Mouse (Mus musculus): Measurements from ENCODE around the gene Cdca3. TPM values are rescaled to one million over a fixed set of nuclear protein-coding genes. Genes with fewer than 3 reads are reported as not detected.

The Cdca3 gene
- total and polyA plus RNA-seq, 2 experiments from 2014 or later: 20.7 to 30.5 TPM

DNA sequence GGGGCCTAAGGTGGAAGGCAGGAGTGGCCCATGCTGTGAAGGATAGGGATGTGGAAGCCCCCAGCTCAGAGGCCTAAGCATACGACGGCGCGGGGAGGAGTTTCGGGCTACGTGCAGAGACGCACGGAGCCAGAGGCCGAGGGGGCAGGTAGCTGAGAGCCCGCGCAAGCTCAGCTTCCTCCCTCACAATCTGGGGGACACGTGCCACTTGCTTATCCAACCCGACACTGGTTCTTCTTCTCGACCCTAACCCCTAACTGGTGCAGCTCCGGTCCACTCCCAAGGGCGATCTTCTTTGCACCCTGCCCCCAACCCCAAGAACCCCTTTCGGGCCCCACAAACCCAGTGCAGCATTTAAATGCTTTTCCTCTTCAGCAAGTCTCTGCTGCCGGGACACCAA lies 15.9 kb upstream of the Cdca3 start:
- Histone ChIP-seq H3K27me3 (ENCODE audit: insufficient read depth, low read length) (no peaks in the 10 kb centered on the region), H3K27ac (ENCODE audit: low read depth, low read length) (peak overlapping the region; percentile 79), H3K4me2 (ENCODE audit: low read depth) (peak overlapping the region; percentile 90), H3K4me1 (ENCODE audit: insufficient read depth) (peaks cover 27% of the 10 kb centered on the region), H3K4me3 (ENCODE audit: low read depth, low read length) (peak overlapping the region; percentile 57), H3K9ac (peak overlapping the region; percentile 73), H3K36me3 (ENCODE audit: insufficient read depth) (peaks cover 44% of the 10 kb centered on the region), H3K9me3 (ENCODE audit: low read length) (no peaks in the 10 kb centered on the region)
- DNase-seq: peak; percentile 77
- WGBS: 0% methylated on average over 18 of the region's 18 CpGs
- no peak for TF ChIP-seq CTCF (IDR thresholded peaks at IDR 0.05; ENCODE audit: low read depth)
- peak; percentile 76 for ATAC-seq

- TF ChIP-seq CTCF (IDR thresholded peaks at IDR 0.05; ENCODE audit: low read depth): no peak
- Histone ChIP-seq H3K9me3 (ENCODE audit: low read length) (no peaks in the 10 kb centered on the region), H3K4me2 (ENCODE audit: low read depth) (peak within 1 kb of the TSS; percentile 90), H3K4me3 (ENCODE audit: low read depth, low read length) (peak within 1 kb of the TSS; percentile 57), H3K9ac (peak within 1 kb of the TSS; percentile 73), H3K27ac (ENCODE audit: low read depth, low read length) (peak within 1 kb of the TSS; percentile 79), H3K4me1 (ENCODE audit: insufficient read depth) (peaks cover 24% of the 10 kb centered on the region), H3K27me3 (ENCODE audit: insufficient read depth, low read length) (no peaks in the 10 kb centered on the region), H3K36me3 (ENCODE audit: insufficient read depth) (peaks cover 47% of the 10 kb centered on the region)
- DNase-seq: peak; percentile 87
- ATAC-seq: peak; percentile 88
- 2% methylated on average over 22 of the region's 22 CpGs for WGBS
These were observed 15.4 kb upstream of the Cdca3 start, which contains the start of gene Tpi1 for GRCm38 (mm10) chr6:124813933-124814332. Tpi1 (minus strand) TSS chr6:124814296.

GRCm38 (mm10) chr6:124814448-124814847 lies 14.9 kb upstream of the Cdca3 start:
- H3K9ac ChIP-seq: peak overlapping the region; percentile 73; the same call in 1 of the 2 replicates
- ATAC-seq: peak; percentile 34
- 39% methylated on average over 8 of the region's 8 CpGs for WGBS
- peaks cover 53% of the 10 kb centered on the region for H3K36me3 ChIP-seq (ENCODE audit: insufficient read depth)
- H3K4me3 ChIP-seq (ENCODE audit: low read depth, low read length): peak overlapping the region; percentile 57
- no peak for DNase-seq
- peaks cover 20% of the 10 kb centered on the region for H3K4me1 ChIP-seq (ENCODE audit: insufficient read depth)
- peak overlapping the region; percentile 90 for H3K4me2 ChIP-seq (ENCODE audit: low read depth)
- no peak for TF ChIP-seq CTCF (IDR thresholded peaks at IDR 0.05; ENCODE audit: low read depth)
- H3K27ac ChIP-seq (ENCODE audit: low read depth, low read length): peak overlapping the region; percentile 79; the same call in 1 of the 2 replicates
- no peaks in the 10 kb centered on the region for H3K27me3 ChIP-seq (ENCODE audit: insufficient read depth, low read length)
- no peaks in the 10 kb centered on the region for H3K9me3 ChIP-seq (ENCODE audit: low read length)

DNA sequence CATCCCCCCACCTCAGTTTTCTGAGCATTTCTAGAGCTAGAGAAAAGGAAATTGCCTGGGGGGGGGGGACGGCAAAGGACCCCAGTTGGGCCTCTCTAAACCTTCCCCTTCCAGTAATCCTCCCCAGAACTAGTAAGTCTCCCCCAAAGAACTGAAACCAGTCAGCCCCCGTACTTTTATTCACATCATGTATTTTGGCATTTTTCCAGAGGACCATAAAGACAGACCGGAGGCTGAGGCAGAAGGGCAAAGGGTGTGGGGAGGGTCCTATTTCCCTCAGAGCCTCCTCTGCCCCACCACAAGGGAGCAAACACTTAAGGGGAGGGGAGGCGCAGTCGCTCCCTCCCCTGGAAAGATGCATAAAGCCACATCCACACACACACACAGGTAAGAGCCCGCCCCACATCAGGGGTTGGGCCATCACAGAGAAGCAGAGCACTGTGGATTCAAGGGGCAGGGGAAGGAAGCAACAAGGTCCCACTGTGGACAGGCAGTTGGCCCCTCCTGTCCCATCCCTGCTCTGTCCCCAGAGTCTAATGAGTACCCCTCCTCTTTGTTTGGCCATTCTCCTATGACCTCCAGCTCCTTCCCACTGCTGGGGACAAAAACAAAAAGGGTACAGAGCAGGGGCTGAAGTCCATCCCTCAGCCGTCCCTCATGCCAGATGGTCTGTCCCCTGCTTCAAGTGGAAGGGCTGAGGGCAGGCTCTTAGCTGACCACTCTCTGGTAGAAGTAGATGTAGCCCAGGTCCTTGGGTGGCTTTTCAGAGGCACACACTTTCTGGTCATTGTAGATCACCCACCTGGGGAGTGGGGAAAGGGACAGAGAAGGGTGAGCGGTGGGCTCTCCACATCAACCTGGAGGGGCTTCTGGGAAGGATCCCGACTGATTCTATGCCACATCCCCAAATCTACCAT lies 14.2 kb upstream of the Cdca3 start:
- no peaks in the 10 kb centered on the region for H3K27me3 ChIP-seq (ENCODE audit: insufficient read depth, low read length)
- WGBS: 60% methylated on average over 9 of the region's 9 CpGs
- H3K4me1 ChIP-seq (ENCODE audit: insufficient read depth): peaks cover 17% of the 10 kb centered on the region
- DNase-seq (no peak), ATAC-seq (no peak)
- no peak overlapping the region for H3K27ac ChIP-seq (ENCODE audit: low read depth, low read length)
- no peak overlapping the region for H3K9ac ChIP-seq
- TF ChIP-seq CTCF (IDR thresholded peaks at IDR 0.05; ENCODE audit: low read depth): no peak
- no peak overlapping the region for H3K4me3 ChIP-seq (ENCODE audit: low read depth, low read length)
- peaks cover 59% of the 10 kb centered on the region for H3K36me3 ChIP-seq (ENCODE audit: insufficient read depth)
- no peaks in the 10 kb centered on the region for H3K9me3 ChIP-seq (ENCODE audit: low read length)
- no peak overlapping the region for H3K4me2 ChIP-seq (ENCODE audit: low read depth)

DNA sequence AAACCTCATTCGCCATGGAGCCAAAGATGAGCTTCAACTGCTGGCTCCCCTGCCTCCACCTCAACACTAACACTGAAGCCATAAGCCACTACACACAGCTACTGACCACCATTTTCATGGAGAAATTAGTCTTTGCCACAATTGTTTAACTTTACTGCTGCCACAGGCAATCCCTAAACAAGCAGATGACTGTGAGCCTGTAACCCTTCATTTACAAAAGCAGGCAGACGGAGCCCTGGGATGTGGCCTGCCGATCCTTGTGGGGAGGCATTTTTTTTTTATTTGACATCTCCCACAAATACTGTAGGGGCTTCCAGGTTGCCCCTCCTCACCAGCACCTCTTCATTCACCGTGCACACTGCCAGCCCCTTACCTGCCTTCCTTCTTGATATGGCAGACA lies 12.7 kb upstream of the Cdca3 start:
- ATAC-seq (no peak), DNase-seq (no peak)
- Histone ChIP-seq H3K27me3 (ENCODE audit: insufficient read depth, low read length) (no peaks in the 10 kb centered on the region), H3K4me2 (ENCODE audit: low read depth) (no peak overlapping the region), H3K4me1 (ENCODE audit: insufficient read depth) (peaks cover 17% of the 10 kb centered on the region), H3K27ac (ENCODE audit: low read depth, low read length) (no peak overlapping the region), H3K36me3 (ENCODE audit: insufficient read depth) (peaks cover 68% of the 10 kb centered on the region), H3K4me3 (ENCODE audit: low read depth, low read length) (no peak overlapping the region), H3K9me3 (ENCODE audit: low read length) (no peaks in the 10 kb centered on the region), H3K9ac (no peak overlapping the region)
- TF ChIP-seq CTCF (IDR thresholded peaks at IDR 0.05; ENCODE audit: low read depth): no peak
- WGBS: 86% methylated on average over 4 of the region's 4 CpGs

DNA sequence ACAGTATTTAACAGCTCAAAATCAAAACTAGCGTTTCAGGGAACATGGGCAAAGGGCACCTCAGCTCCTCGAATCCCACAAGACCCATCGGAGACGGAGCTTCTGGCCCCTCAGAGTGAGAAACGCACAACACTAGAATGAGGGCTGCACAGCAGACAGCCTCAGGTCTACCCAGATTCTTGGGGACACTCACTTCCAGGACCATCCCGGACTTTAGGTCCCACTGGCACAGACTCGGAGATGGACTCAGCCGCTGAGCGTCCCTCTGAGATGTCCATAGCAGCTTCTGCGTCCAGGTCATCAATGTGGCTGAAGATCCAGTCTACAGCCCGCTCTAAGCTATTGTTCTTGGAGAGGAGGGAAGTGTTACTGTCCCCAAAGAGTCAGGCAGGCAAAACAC lies 12.2 kb upstream of the Cdca3 start:
- Histone ChIP-seq H3K27ac (ENCODE audit: low read depth, low read length) (no peak overlapping the region), H3K4me1 (ENCODE audit: insufficient read depth) (peaks cover 17% of the 10 kb centered on the region), H3K9ac (no peak overlapping the region), H3K4me2 (ENCODE audit: low read depth) (no peak overlapping the region), H3K9me3 (ENCODE audit: low read length) (no peaks in the 10 kb centered on the region), H3K36me3 (ENCODE audit: insufficient read depth) (peaks cover 68% of the 10 kb centered on the region), H3K4me3 (ENCODE audit: low read depth, low read length) (no peak overlapping the region), H3K27me3 (ENCODE audit: insufficient read depth, low read length) (no peaks in the 10 kb centered on the region)
- 96% methylated on average over 11 of the region's 11 CpGs for WGBS
- ATAC-seq: no peak
- TF ChIP-seq CTCF (IDR thresholded peaks at IDR 0.05; ENCODE audit: low read depth): no peak
- DNase-seq: no peak

- Histone ChIP-seq H3K9me3 (ENCODE audit: low read length) (no peaks in the 10 kb centered on the region), H3K27me3 (ENCODE audit: insufficient read depth, low read length) (no peaks in the 10 kb centered on the region), H3K9ac (no peak overlapping the region), H3K36me3 (ENCODE audit: insufficient read depth) (peaks cover 70% of the 10 kb centered on the region), H3K4me3 (ENCODE audit: low read depth, low read length) (no peak overlapping the region), H3K4me1 (ENCODE audit: insufficient read depth) (peaks cover 13% of the 10 kb centered on the region), H3K4me2 (ENCODE audit: low read depth) (no peak overlapping the region), H3K27ac (ENCODE audit: low read depth, low read length) (no peak overlapping the region)
- ATAC-seq: no peak
- no peak for DNase-seq
- TF ChIP-seq CTCF (IDR thresholded peaks at IDR 0.05; ENCODE audit: low read depth): no peak
- WGBS: 94% methylated on average over 8 of the region's 8 CpGs
These were observed 11.8 kb upstream of the Cdca3 start for GRCm38 (mm10) chr6:124817563-124817962.
